Mouse (Mus musculus) embryonic facial prominence, embryonic 12.5 days (tissue): ENCODE results near the gene Tram2. TPM values are rescaled to one million over a fixed set of nuclear protein-coding genes. Genes with fewer than 3 reads are reported as not detected.

Source experiments
- polyA plus RNA-seq: library from polyadenylated mRNA; unstranded; fragments of >200 nt; fragmentation: Nextera tagmentation; extraction: Ambion mirVana; gene quantifications from 2 replicates; pipeline ENCODE4 v1.2.1, GENCODE M21; 2016

The Tram2 gene
- polyA plus RNA-seq, 1 experiment from 2014 or later, result 8.0 TPM

Other genes with a start within 250 kb of the Tram2 start
- gene Paqr8, start 188.6 kb downstream of the Tram2 start, polyA plus RNA-seq, result 8.1 and 9.1 TPM in 2 replicates
- 3.0 and 3.7 TPM in 2 replicates for gene Efhc1, start 127.6 kb downstream of the Tram2 start, polyA plus RNA-seq
- gene Tmem14a, start 139.3 kb upstream of the Tram2 start, polyA plus RNA-seq, result 11.0 and 11.4 TPM in 2 replicates
- 0.64 and 1.3 TPM in 2 replicates for gene Gsta3, start 161.4 kb upstream of the Tram2 start, polyA plus RNA-seq